Mouse (Mus musculus) cortical plate, adult 2 months (tissue): Measurements from ENCODE around the gene Pip5k1b.

Experiments used
- CTCF ChIP-seq: fragments of 200-500 bp; IDR thresholded peaks from 2 replicates; pipeline ENCODE4 v1.5.1; 2011; ENCODE audit warnings: mild to moderate bottlenecking, control low read depth, low read length; ENCODE audit not compliant: insufficient read depth; ENCODE audit errors: extremely low read depth
- POLR2A ChIP-seq: fragments of 200-500 bp; IDR thresholded peaks from 2 replicates; pipeline ENCODE4 v1.6.1; 2011; ENCODE audit warnings: mild to moderate bottlenecking, low read length, control low read depth; ENCODE audit not compliant: insufficient read depth; ENCODE audit errors: extremely low read depth

DNA sequence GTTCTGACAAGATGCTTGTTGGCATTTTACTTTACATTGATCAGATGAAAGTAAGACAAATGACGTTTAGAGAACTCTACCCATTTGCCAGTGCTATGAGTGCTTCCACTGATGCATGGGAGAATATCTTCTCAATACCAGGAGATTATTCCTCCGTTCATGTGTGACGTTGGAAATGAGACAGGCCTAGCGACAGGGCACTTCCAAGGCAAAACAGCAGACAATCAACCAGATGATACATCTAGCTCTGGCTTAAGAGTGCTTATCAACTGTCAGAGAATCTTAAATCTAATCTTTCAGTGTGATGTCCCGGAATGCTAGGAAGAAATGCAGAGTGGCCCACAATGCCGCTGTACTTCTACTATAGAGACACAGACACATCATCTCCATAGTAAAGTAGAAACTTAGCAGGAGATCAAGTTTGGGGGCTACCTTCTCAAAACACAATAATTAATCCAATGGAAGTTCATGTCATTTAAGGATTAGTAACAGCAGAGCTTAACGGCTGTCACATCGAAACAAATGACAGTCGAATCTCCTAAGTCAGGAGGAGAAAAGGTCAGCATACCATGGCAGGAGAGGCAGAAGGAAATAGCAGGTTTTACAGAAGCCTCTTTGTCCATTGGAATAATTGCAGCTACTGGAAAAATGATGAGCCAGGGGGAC, 239.5 kb downstream of the Pip5k1b start:
- TF ChIP-seq CTCF = no peak
- TF ChIP-seq POLR2A = no peak
